Mouse (Mus musculus) heart, postnatal 0 days (tissue): ENCODE measurements at regions not wholly inside any gene's neighbourhood (a gene's known extent, or its start where the extent isn't known, plus 50 kb on each side); places are given as distances from the start of the nearest gene placed in this dataset.

Experiments
- CTCF ChIP-seq: IDR thresholded peaks from 2 replicates; pipeline ENCODE4 v1.5.1; 2016; ENCODE audit warnings: antibody characterized with exemption, control low read depth, low read depth
- EP300 ChIP-seq: IDR thresholded peaks from 2 replicates; pipeline ENCODE4 v1.6.1; 2016; ENCODE audit warnings: antibody characterized with exemption, low read depth

- no peak for TF ChIP-seq CTCF
- TF ChIP-seq EP300 = no peak
These were observed 99.2 kb upstream of the Cd180 start for GRCm38 (mm10) chr13:102594201-102594600.
